ENCODE assay signal across 8 mouse cellular contexts in genomic region chr13:36583481-36584151, GRCm38 (mm10).
DNase-seq lines count a peak whose midpoint lies in the region; ATAC-seq lines count a peak whose summit lies in the region.

No protein-coding gene starts in this region.

- 29% methylated on average over 16 of the region's 16 CpGs for WGBS in heart, embryonic 11.5 days (ENCODE audit: insufficient replicate concordance)
- WGBS in hindbrain, embryonic 11.5 days: 26% methylated on average over 16 of the region's 16 CpGs
- 17% methylated on average over 16 of the region's 16 CpGs for WGBS in midbrain, embryonic 15.5 days

- no peak for ATAC-seq in heart, embryonic 11.5 days (replicated peaks; ENCODE audit: insufficient number of reproducible peaks, low FRiP score, low TSS enrichment)
- ATAC-seq in hindbrain, embryonic 11.5 days (ENCODE audit: low FRiP score): peak; percentile 79
- peak; percentile 53 for ATAC-seq in midbrain, embryonic 15.5 days (replicated peaks)

- H3K9ac ChIP-seq in heart, embryonic 11.5 days (ENCODE audit: low read depth, low read length): no peak overlapping the region
- H3K9ac ChIP-seq in hindbrain, embryonic 11.5 days (ENCODE audit: low read depth, low read length): 0 out of 2 replicates have a peak overlapping the region, but pooled peaks have one; percentile 11
- H3K9ac ChIP-seq in midbrain, embryonic 15.5 days: no peak overlapping the region

- H3K9me3 ChIP-seq in heart, embryonic 11.5 days (replicated peaks; ENCODE audit: control insufficient read depth, low read length): no peaks in the 10 kb centered on the region; the same call in 1 of the 2 replicates
- no peaks in the 10 kb centered on the region for H3K9me3 ChIP-seq in hindbrain, embryonic 11.5 days (ENCODE audit: control insufficient read depth, low read length)
- no peaks in the 10 kb centered on the region for H3K9me3 ChIP-seq in midbrain, embryonic 15.5 days

- H3K4me1 ChIP-seq in heart, embryonic 11.5 days (ENCODE audit: control insufficient read depth, insufficient read depth, low read length): peaks cover 5% of the 10 kb centered on the region; the same call in 1 of the 2 replicates
- H3K4me1 ChIP-seq in hindbrain, embryonic 11.5 days (replicated peaks; ENCODE audit: control insufficient read depth, insufficient read depth, low read length): no peaks in the 10 kb centered on the region; the same call in 1 of the 2 replicates
- peaks cover 32% of the 10 kb centered on the region for H3K4me1 ChIP-seq in midbrain, embryonic 15.5 days

- DNase-seq in heart, adult 18-20 months: no peak
- DNase-seq in embryo, embryonic 10.5 days (ENCODE audit: low spot score): peak; percentile 63
- peak; percentile 73 for DNase-seq in hindbrain, embryonic 11.5 days (ENCODE audit: low spot score)
- DNase-seq in ovary, postnatal 14 days (ENCODE audit: low spot score): no peak
- no peak for DNase-seq in urinary bladder, postnatal 14 days (ENCODE audit: low spot score)
- no peak for DNase-seq in lung, postnatal 10 days

- H3K27me3 ChIP-seq in heart, embryonic 11.5 days (ENCODE audit: control insufficient read depth, insufficient read depth, low read length): no peaks in the 10 kb centered on the region
- no peaks in the 10 kb centered on the region for H3K27me3 ChIP-seq in hindbrain, embryonic 11.5 days (ENCODE audit: control insufficient read depth, insufficient read depth, low read length)
- no peaks in the 10 kb centered on the region for H3K27me3 ChIP-seq in midbrain, embryonic 15.5 days (replicated peaks)

- no peak overlapping the region for H3K27ac ChIP-seq in heart, embryonic 11.5 days (ENCODE audit: low read depth, low read length)
- H3K27ac ChIP-seq in hindbrain, embryonic 11.5 days (ENCODE audit: low read depth, low read length): peak overlapping the region; percentile 76
- H3K27ac ChIP-seq in midbrain, embryonic 15.5 days: peak overlapping the region; percentile 80

- H3K4me3 ChIP-seq in heart, embryonic 11.5 days (ENCODE audit: low read depth, low read length): no peak overlapping the region
- H3K4me3 ChIP-seq in hindbrain, embryonic 11.5 days (ENCODE audit: low read depth, low read length): no peak overlapping the region
- H3K4me3 ChIP-seq in midbrain, embryonic 15.5 days: no peak overlapping the region

- peak overlapping the region; percentile 16 for H3K4me2 ChIP-seq in heart, embryonic 11.5 days
- no peak overlapping the region for H3K4me2 ChIP-seq in hindbrain, embryonic 11.5 days (replicated peaks; ENCODE audit: low read depth, low read length)
- peak overlapping the region; percentile 21; the same call in 1 of the 2 replicates for H3K4me2 ChIP-seq in midbrain, embryonic 15.5 days

- no peaks in the 10 kb centered on the region for H3K36me3 ChIP-seq in heart, embryonic 11.5 days (ENCODE audit: control insufficient read depth, insufficient read depth, low read length)
- H3K36me3 ChIP-seq in hindbrain, embryonic 11.5 days (ENCODE audit: control insufficient read depth, insufficient read depth, low read length): no peaks in the 10 kb centered on the region
- H3K36me3 ChIP-seq in midbrain, embryonic 15.5 days (replicated peaks): no peaks in the 10 kb centered on the region

Comparison
In these comparisons a context has a peak if more than half of its experiments do, and no peak if none do; other contexts are left out.
1. DNase-seq: peak in embryo, embryonic 10.5 days (single experiment) and hindbrain, embryonic 11.5 days (single experiment); none in heart, adult 18-20 months (0 of 2), ovary, postnatal 14 days (single experiment), urinary bladder, postnatal 14 days (single experiment) and lung, postnatal 10 days (single experiment).